Mouse (Mus musculus): Measurements from ENCODE around the gene Hes2.

DNA sequence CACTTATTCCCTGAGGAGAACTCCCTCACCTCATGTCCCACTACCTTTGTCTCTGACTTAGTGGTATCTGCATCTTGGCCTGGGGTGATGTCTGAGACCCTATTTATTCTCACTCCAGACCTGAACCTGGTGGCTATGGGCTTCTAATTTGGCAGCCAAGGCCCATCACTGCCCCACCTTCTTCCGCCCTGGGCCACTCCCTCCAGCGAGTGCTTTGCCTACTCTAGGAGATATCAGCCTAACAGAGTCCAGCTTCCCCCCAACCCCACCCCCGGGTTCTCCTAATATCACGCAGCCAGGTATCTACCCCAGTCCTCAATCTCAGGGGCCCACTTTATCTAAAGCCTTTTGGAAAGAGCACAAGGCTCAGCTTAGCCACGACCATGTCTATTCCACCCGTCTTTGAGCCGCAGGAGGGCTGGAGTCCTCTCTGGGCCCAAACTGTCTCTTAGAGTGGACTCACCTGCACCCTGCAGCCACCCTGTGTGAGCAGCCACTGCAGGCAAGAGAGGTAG, 7.2 kb upstream of the Hes2 start:
- no peak for TF ChIP-seq POLR2A (IDR thresholded peaks at IDR 0.05; ENCODE audit: control insufficient read depth, low read depth, low read length)
- no peak for TF ChIP-seq CTCF (IDR thresholded peaks at IDR 0.05; ENCODE audit: control insufficient read depth, insufficient read depth, insufficient replicate concordance, low read depth, low read length)

Measured in testis, adult 2 months (tissue).